9 mouse cellular contexts compared by ENCODE assay signal in genomic region chr1:63274046-63274730, GRCm38 (mm10). TPM values are rescaled to one million over a fixed set of nuclear protein-coding genes. Genes with fewer than 3 reads are reported as not detected.
DNase-seq lines count a peak whose midpoint lies in the region; ATAC-seq and TF ChIP-seq lines count a peak whose summit lies in the region.
"Had no signal": no experiment of that assay in that cellular context is flagged by ENCODE, and none has a peak within 500 bp of the region (broad histone marks: within the 10 kb centered on the region; RNA-seq: fewer than 3 reads in every experiment).

No protein-coding gene starts in this region.

- no peak overlapping the region for H3K27ac ChIP-seq in lung, embryonic 15.5 days
- H3K27ac ChIP-seq in forebrain, embryonic 12.5 days: no peak overlapping the region
- H3K27ac ChIP-seq in limb, embryonic 12.5 days: no peak overlapping the region
- no peak overlapping the region for H3K27ac ChIP-seq in thymus, adult 2 months (ENCODE audit: control insufficient read depth, insufficient read depth, low read length)

- H3K27me3 ChIP-seq in lung, embryonic 15.5 days: peaks cover 79% of the 10 kb centered on the region
- peaks cover 54% of the 10 kb centered on the region for H3K27me3 ChIP-seq in forebrain, embryonic 12.5 days
- H3K27me3 ChIP-seq in limb, embryonic 12.5 days: peaks cover 64% of the 10 kb centered on the region
- peaks cover 4% of the 10 kb centered on the region; the same call in 1 of the 2 replicates for H3K27me3 ChIP-seq in thymus, adult 2 months (ENCODE audit: control insufficient read depth, insufficient read depth, low read length)

- H3K9me3 ChIP-seq in lung, embryonic 15.5 days: no peaks in the 10 kb centered on the region
- no peaks in the 10 kb centered on the region for H3K9me3 ChIP-seq in forebrain, embryonic 12.5 days
- no peaks in the 10 kb centered on the region for H3K9me3 ChIP-seq in limb, embryonic 12.5 days

- peak overlapping the region; percentile 86 for H3K4me2 ChIP-seq in lung, embryonic 15.5 days
- H3K4me2 ChIP-seq in forebrain, embryonic 12.5 days: peak overlapping the region; percentile 54
- H3K4me2 ChIP-seq in limb, embryonic 12.5 days: peak overlapping the region; percentile 64

- peak overlapping the region; percentile 56 for H3K4me3 ChIP-seq in lung, embryonic 15.5 days
- H3K4me3 ChIP-seq in forebrain, embryonic 12.5 days (replicated peaks): peak overlapping the region; percentile 73
- peak overlapping the region; percentile 59 for H3K4me3 ChIP-seq in limb, embryonic 12.5 days (replicated peaks)
- H3K4me3 ChIP-seq in thymus, adult 2 months (ENCODE audit: control insufficient read depth, insufficient read depth, low read length): no peak overlapping the region

- 16% methylated on average over 19 of the region's 19 CpGs for WGBS in lung, embryonic 15.5 days
- 8% methylated on average over 19 of the region's 19 CpGs for WGBS in forebrain, embryonic 12.5 days
- WGBS in limb, embryonic 12.5 days: 11% methylated on average over 19 of the region's 19 CpGs
- 26% methylated on average over 19 of the region's 19 CpGs for WGBS in thymus, adult 2 months

- H3K36me3 ChIP-seq in lung, embryonic 15.5 days: no peaks in the 10 kb centered on the region
- H3K36me3 ChIP-seq in forebrain, embryonic 12.5 days (replicated peaks): no peaks in the 10 kb centered on the region
- H3K36me3 ChIP-seq in limb, embryonic 12.5 days: no peaks in the 10 kb centered on the region
- H3K36me3 ChIP-seq in thymus, adult 2 months (ENCODE audit: control insufficient read depth, insufficient read depth, low read length): no peaks in the 10 kb centered on the region

- ATAC-seq in lung, embryonic 15.5 days (ENCODE audit: borderline replicate concordance, extremely low read depth, low FRiP score, low TSS enrichment): no peak
- ATAC-seq in forebrain, embryonic 12.5 days (ENCODE audit: low FRiP score): peak; percentile 37; the same call in 1 of the 2 replicates
- no peak for ATAC-seq in limb, embryonic 12.5 days (ENCODE audit: insufficient number of reproducible peaks, insufficient read depth, low FRiP score, low TSS enrichment, low read depth)
- ATAC-seq in frontal cortex, adult (ENCODE audit: low TSS enrichment): no peak

- 0 out of 2 replicates have a peak overlapping the region, but pooled peaks have one; percentile 48 for H3K9ac ChIP-seq in lung, embryonic 15.5 days
- peak overlapping the region; percentile 90 for H3K9ac ChIP-seq in forebrain, embryonic 12.5 days
- H3K9ac ChIP-seq in limb, embryonic 12.5 days (replicated peaks): peak overlapping the region; percentile 77

- no peak for DNase-seq in lung, postnatal 36 days
- DNase-seq in retina, postnatal 1 day: peak; percentile 49
- no peak for DNase-seq in urinary bladder, postnatal 25 days (ENCODE audit: low spot score)
- no peak for DNase-seq in thymus, adult 2 months
- DNase-seq: lung, adult 2 months had no signal

- TF ChIP-seq POLR2A in thymus, adult 2 months (IDR thresholded peaks at IDR 0.05; ENCODE audit: control insufficient read depth, extremely low read depth, insufficient read depth, low read length, poor library complexity): no peak

- peaks cover 12% of the 10 kb centered on the region for H3K4me1 ChIP-seq in lung, embryonic 15.5 days
- H3K4me1 ChIP-seq in forebrain, embryonic 12.5 days: peaks cover 6% of the 10 kb centered on the region; the same call in 1 of the 2 replicates
- no peaks in the 10 kb centered on the region for H3K4me1 ChIP-seq in limb, embryonic 12.5 days (replicated peaks)
- H3K4me1 ChIP-seq in thymus, adult 2 months (replicated peaks; ENCODE audit: control insufficient read depth, insufficient read depth, low read length): peaks cover 3% of the 10 kb centered on the region

- no peak for TF ChIP-seq CTCF in thymus, adult 2 months (IDR thresholded peaks at IDR 0.05; ENCODE audit: borderline replicate concordance, control insufficient read depth, extremely low read depth, insufficient read depth, low read length, poor library complexity)

RNA-seq across cellular contexts. Expression of gene Zdbf2, which starts 1.1 kb away (rescaled TPM):
- 5.0 and 7.9 TPM in 2 replicates for polyA plus RNA-seq in lung, embryonic 15.5 days (2015; fragmentation: Nextera tagmentation; extraction: Ambion mirVana)
- polyA plus RNA-seq in forebrain, embryonic 12.5 days (2016; fragmentation: Nextera tagmentation; extraction: Ambion mirVana): 40.4 and 43.9 TPM in 2 replicates
- polyA plus RNA-seq in limb, embryonic 12.5 days (2016; fragmentation: Nextera tagmentation; extraction: Ambion mirVana): 14.0 and 15.4 TPM in 2 replicates
- polyA plus RNA-seq in thymus, adult 2 months (2012; rRNA removed): 0.03 and 0.04 TPM in 2 replicates

RNA-seq across cellular contexts. Expression of gene Gpr1, which starts 59.8 kb away (rescaled TPM):
- polyA plus RNA-seq in lung, embryonic 15.5 days (2015; fragmentation: Nextera tagmentation; extraction: Ambion mirVana): not detected in 2 replicates
- 0.36 and 0.59 TPM in 2 replicates for polyA plus RNA-seq in forebrain, embryonic 12.5 days (2016; fragmentation: Nextera tagmentation; extraction: Ambion mirVana)
- polyA plus RNA-seq in limb, embryonic 12.5 days (2016; fragmentation: Nextera tagmentation; extraction: Ambion mirVana): 0.20 TPM in 1 of 2 replicates, not detected in the other
- polyA plus RNA-seq in thymus, adult 2 months (2012; rRNA removed): 0.57 and 1.0 TPM in 2 replicates
